Mouse (Mus musculus): ENCODE results near the gene Nup107. TPM values are rescaled to one million over a fixed set of nuclear protein-coding genes. Genes with fewer than 3 reads are reported as not detected.

Nup107 gene
- polyA plus RNA-seq, 1 experiment from 2014 or later = 96.3 TPM

DNA sequence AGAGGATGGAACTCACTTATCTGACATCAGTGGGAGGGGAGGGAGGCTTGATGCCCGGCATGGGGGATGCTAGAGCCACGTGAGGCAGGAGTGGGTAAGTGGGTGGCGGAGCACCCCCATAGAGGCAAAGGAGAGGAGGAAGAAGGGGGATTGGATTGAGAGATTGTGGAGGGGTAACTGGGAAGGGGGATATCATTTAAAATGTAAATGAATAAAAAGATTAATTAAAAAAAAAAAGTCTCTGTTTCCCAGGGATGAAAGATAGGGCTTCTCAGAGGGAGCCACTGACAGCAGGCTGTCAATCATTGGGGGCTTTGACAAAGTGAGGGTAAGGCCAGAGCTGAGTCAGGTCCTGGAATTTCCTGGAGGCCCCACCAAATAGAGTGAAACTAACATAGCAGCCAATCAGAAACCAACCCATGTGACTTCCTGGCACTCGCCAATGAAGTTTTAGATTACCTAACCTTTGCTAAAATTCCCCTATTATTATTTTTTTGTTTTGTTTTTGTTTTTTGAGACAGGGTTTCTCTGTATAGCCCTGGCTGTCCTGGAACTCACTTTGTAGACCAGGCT lies 77.5 kb downstream of the Nup107 start:
- Histone ChIP-seq H3K4me3 (ENCODE audit: low read depth, low read length) (no peak overlapping the region), H3K27ac (ENCODE audit: low read depth) (no peak overlapping the region), H3K36me3 (ENCODE audit: insufficient read depth) (no peaks in the 10 kb centered on the region), H3K27me3 (ENCODE audit: insufficient read depth, low read length) (no peaks in the 10 kb centered on the region), H3K9me3 (ENCODE audit: low read depth, low read length) (no peaks in the 10 kb centered on the region), H3K4me1 (ENCODE audit: insufficient read depth) (no peaks in the 10 kb centered on the region), H3K9ac (no peak overlapping the region), H3K4me2 (no peak overlapping the region)
- ATAC-seq (ENCODE audit: insufficient read depth) = no peak
- no peak for TF ChIP-seq CTCF (IDR thresholded peaks at IDR 0.05; ENCODE audit: low read depth)
- 71% methylated on average over 4 of the region's 4 CpGs for WGBS
- no peak for DNase-seq

DNA sequence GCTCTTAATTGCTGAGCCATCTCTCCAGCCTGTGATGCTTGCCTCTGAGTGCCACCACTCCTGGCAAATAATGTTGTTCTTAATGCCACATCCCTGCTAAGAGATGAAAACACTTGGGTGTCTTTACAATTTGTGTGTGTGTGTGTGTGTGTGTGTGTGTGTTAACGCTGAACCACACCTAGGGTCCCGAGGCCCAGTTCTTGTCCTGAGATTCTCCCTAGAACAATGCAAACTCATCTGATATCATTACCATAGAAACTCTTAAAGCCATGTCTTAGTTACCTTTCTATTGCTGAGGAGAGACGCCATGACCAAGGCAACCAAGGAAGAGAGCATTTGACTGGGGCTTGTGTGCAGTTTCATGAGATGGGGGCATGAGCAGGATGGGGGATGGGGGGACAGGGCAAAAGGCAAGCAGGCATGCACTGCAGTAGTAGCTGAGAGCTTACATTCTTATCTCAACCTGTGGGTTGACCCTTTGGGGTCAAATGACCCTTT lies 78.4 kb downstream of the Nup107 start:
- Histone ChIP-seq H3K9ac (no peak overlapping the region), H3K4me2 (no peak overlapping the region), H3K4me1 (ENCODE audit: insufficient read depth) (no peaks in the 10 kb centered on the region), H3K4me3 (ENCODE audit: low read depth, low read length) (no peak overlapping the region), H3K9me3 (ENCODE audit: low read depth, low read length) (no peaks in the 10 kb centered on the region), H3K27me3 (ENCODE audit: insufficient read depth, low read length) (no peaks in the 10 kb centered on the region), H3K27ac (ENCODE audit: low read depth) (no peak overlapping the region), H3K36me3 (ENCODE audit: insufficient read depth) (no peaks in the 10 kb centered on the region)
- TF ChIP-seq CTCF (IDR thresholded peaks at IDR 0.05; ENCODE audit: low read depth) = no peak
- WGBS = 77% methylated on average over 3 of the region's 3 CpGs
- ATAC-seq (ENCODE audit: insufficient read depth) (no peak), DNase-seq (no peak)

DNA sequence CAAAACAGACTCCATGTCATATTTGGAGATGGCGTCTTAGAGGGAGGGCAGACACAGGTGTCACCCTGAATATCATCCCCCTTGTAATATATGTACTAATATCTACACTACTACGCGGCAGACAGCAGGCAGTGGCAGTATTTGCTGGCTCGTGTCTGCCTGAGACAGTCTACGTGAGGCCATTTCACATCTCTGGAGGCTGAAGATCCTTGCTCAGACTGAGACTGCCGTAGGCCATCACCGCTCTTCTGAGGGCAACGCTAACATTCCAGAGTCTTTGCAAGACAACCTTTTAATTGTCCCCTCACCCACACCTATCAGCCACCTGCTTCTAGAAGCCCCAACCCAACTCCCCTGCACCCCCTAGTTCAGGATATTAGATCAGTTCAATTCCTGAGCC lies 79.0 kb downstream of the Nup107 start:
- 86% methylated on average over 8 of the region's 8 CpGs for WGBS
- H3K4me1 ChIP-seq (ENCODE audit: insufficient read depth) = no peaks in the 10 kb centered on the region
- DNase-seq (no peak), ATAC-seq (ENCODE audit: insufficient read depth) (no peak)
- no peak overlapping the region for H3K4me3 ChIP-seq (ENCODE audit: low read depth, low read length)
- no peak overlapping the region for H3K9ac ChIP-seq
- H3K4me2 ChIP-seq = no peak overlapping the region
- no peak overlapping the region for H3K27ac ChIP-seq (ENCODE audit: low read depth)
- no peak for TF ChIP-seq CTCF (IDR thresholded peaks at IDR 0.05; ENCODE audit: low read depth)
- H3K27me3 ChIP-seq (ENCODE audit: insufficient read depth, low read length) = no peaks in the 10 kb centered on the region
- H3K9me3 ChIP-seq (ENCODE audit: low read depth, low read length) = no peaks in the 10 kb centered on the region
- peaks cover 5% of the 10 kb centered on the region; the same call in 1 of the 2 replicates for H3K36me3 ChIP-seq (ENCODE audit: insufficient read depth)

DNA sequence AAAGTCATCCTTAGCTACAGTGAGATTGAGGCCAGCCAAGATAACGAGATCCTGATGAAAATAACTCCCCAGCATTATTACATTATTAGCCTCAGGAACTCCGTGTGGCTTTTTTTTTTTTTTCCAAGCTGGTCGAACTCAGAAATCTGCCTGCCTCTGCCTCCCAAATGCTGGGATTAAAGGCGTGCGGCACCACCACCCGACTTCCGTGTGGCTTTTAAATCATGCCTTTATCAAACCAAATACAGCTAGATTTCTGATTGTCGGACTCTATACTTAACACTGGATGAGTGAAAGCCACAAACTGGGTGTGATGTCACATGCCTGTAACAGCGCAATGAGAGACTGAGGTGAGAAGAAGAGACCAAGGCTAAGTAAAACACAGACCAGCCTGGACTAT lies 79.6 kb downstream of the Nup107 start:
- no peak for DNase-seq
- H3K4me2 ChIP-seq = no peak overlapping the region
- no peak for TF ChIP-seq CTCF (IDR thresholded peaks at IDR 0.05; ENCODE audit: low read depth)
- H3K36me3 ChIP-seq (ENCODE audit: insufficient read depth) = peaks cover 8% of the 10 kb centered on the region; the same call in 1 of the 2 replicates
- no peak overlapping the region for H3K9ac ChIP-seq
- H3K27me3 ChIP-seq (ENCODE audit: insufficient read depth, low read length) = no peaks in the 10 kb centered on the region
- no peak for ATAC-seq (ENCODE audit: insufficient read depth)
- no peak overlapping the region for H3K4me3 ChIP-seq (ENCODE audit: low read depth, low read length)
- H3K27ac ChIP-seq (ENCODE audit: low read depth) = no peak overlapping the region
- no peaks in the 10 kb centered on the region for H3K4me1 ChIP-seq (ENCODE audit: insufficient read depth)
- WGBS = 91% methylated on average over 9 of the region's 9 CpGs
- no peaks in the 10 kb centered on the region for H3K9me3 ChIP-seq (ENCODE audit: low read depth, low read length)

DNA sequence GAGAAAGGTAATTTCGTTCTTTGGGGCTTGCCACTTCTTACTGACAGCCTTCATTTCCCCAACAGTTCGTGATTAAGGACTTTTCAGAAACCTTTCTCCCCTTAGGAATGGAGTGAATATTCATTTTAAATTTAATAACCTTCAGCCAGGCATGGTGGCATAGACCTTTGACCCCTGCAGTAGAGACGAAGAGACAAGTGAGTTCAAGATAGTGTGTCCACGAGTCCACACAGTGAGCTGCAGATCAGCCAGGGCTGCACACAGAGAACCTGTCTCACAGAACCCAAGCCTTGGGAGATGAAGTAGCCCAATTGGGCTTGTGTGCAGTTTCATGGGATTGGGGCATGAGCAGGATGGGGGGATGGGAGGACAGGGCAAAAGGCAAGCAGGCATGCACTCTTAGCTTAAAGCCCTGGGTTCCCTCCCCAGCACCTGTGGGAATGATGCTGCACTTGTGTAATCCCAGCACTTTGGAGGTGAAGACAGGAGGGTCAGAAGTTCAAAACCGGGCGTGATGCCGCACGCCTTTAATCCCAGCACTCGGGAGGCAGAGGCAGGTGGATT lies 80.2 kb downstream of the Nup107 start:
- no peaks in the 10 kb centered on the region for H3K4me1 ChIP-seq (ENCODE audit: insufficient read depth)
- no peak for TF ChIP-seq CTCF (IDR thresholded peaks at IDR 0.05; ENCODE audit: low read depth)
- H3K9me3 ChIP-seq (ENCODE audit: low read depth, low read length) = no peaks in the 10 kb centered on the region
- no peaks in the 10 kb centered on the region for H3K27me3 ChIP-seq (ENCODE audit: insufficient read depth, low read length)
- DNase-seq (no peak), ATAC-seq (ENCODE audit: insufficient read depth) (no peak)
- WGBS = 87% methylated on average over 9 of the region's 9 CpGs
- peaks cover 14% of the 10 kb centered on the region for H3K36me3 ChIP-seq (ENCODE audit: insufficient read depth)
- no peak overlapping the region for H3K4me3 ChIP-seq (ENCODE audit: low read depth, low read length)
- H3K9ac ChIP-seq = no peak overlapping the region
- no peak overlapping the region for H3K27ac ChIP-seq (ENCODE audit: low read depth)
- H3K4me2 ChIP-seq = no peak overlapping the region

DNA sequence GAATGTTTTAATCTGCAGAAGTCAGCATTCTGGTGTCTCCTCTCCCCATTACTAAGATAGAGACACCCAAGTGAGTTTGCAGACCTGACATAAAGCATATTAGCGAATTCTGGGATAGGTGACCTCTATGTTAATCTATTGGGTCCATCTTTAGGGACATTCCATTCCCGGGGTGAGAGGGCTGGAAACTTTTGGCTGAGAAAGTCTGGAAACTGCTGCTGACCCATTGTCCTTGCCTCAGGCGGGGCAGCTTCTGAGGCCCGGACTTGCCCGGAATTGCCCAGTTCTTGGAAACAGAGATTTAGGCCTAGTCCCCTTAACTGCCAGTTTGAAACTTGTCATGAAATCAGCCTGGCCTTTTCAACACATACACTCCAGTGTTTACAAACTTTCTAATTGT lies 81.1 kb downstream of the Nup107 start:
- peak overlapping the region; percentile 80 for H3K4me3 ChIP-seq (ENCODE audit: low read depth, low read length)
- H3K9ac ChIP-seq = no peak overlapping the region
- DNase-seq (no peak), ATAC-seq (ENCODE audit: insufficient read depth) (no peak; the same call in 1 of the 2 replicates)
- H3K27ac ChIP-seq (ENCODE audit: low read depth) = no peak overlapping the region
- no peak for TF ChIP-seq CTCF (IDR thresholded peaks at IDR 0.05; ENCODE audit: low read depth)
- no peaks in the 10 kb centered on the region for H3K4me1 ChIP-seq (ENCODE audit: insufficient read depth)
- no peaks in the 10 kb centered on the region for H3K9me3 ChIP-seq (ENCODE audit: low read depth, low read length)
- WGBS = 68% methylated on average over 5 of the region's 5 CpGs
- peak overlapping the region; percentile 70 for H3K4me2 ChIP-seq
- peaks cover 22% of the 10 kb centered on the region for H3K36me3 ChIP-seq (ENCODE audit: insufficient read depth)
- no peaks in the 10 kb centered on the region for H3K27me3 ChIP-seq (ENCODE audit: insufficient read depth, low read length)

DNA sequence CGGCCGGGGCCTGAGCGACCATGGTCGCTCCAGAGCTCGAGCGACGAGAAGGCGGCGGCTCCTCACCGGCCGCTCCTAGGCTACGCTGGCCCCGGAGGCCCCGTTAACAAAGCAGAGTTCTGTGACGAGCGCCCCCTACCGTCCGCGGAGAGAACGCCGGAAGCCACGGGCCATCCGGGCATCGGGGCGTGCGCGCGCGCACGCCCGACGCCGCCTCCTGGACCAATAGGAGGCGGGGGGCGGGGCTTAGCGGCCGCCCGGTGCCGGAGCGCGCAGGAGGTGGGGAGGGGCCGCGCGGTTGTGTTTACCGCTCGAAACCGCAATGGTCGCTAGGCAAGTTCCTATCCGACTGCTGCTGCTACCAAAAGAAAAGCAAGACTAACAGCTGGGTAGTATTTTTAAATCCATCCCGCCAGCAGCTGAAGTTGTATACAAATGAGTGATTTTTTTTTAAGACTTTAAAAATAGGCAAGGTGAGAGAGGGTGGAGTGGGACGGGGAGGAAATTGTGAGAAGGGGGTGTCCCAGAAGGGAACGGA lies 81.8 kb downstream of the Nup107 start, which contains the start of gene Mdm2:
Gene Mdm2, minus strand, starts transcription at position 155 of the 538 bp plus-strand sequence.
- peak; percentile 76 for TF ChIP-seq CTCF (IDR thresholded peaks at IDR 0.05; ENCODE audit: low read depth)
- H3K4me1 ChIP-seq (ENCODE audit: insufficient read depth) = no peaks in the 10 kb centered on the region
- peak within 1 kb of the TSS; percentile 80 for H3K4me3 ChIP-seq (ENCODE audit: low read depth, low read length)
- peak within 1 kb of the TSS; percentile 96 for H3K27ac ChIP-seq (ENCODE audit: low read depth)
- no peaks in the 10 kb centered on the region for H3K27me3 ChIP-seq (ENCODE audit: insufficient read depth, low read length)
- WGBS = under 1% methylated on average over 52 of the region's 52 CpGs
- H3K9me3 ChIP-seq (ENCODE audit: low read depth, low read length) = no peaks in the 10 kb centered on the region
- DNase-seq (peak; percentile 98), ATAC-seq (ENCODE audit: insufficient read depth) (peak; percentile 93)
- peaks cover 26% of the 10 kb centered on the region for H3K36me3 ChIP-seq (ENCODE audit: insufficient read depth)
- H3K9ac ChIP-seq = peak within 1 kb of the TSS; percentile 99
- peak within 1 kb of the TSS; percentile 83 for H3K4me2 ChIP-seq

All from lung, embryonic 14.5 days (tissue).